Mouse (Mus musculus) megakaryocyte, embryonic 14.5 days (primary cell): ENCODE results near the gene Zbtb16. TPM values are rescaled to one million over a fixed set of nuclear protein-coding genes. Genes with fewer than 3 reads are reported as not detected.

Experiments
- H3K27me3 ChIP-seq: replicated peaks from 2 replicates; pipeline ENCODE3; 2012; ENCODE audit warnings: inconsistent platforms
- H3K36me3 ChIP-seq: replicated peaks from 2 replicates; pipeline ENCODE3; 2012; ENCODE audit warnings: low read length, inconsistent platforms, mixed read lengths
- H3K4me1 ChIP-seq: 2 replicates; pipeline ENCODE4 v1.6.1; 2012; ENCODE audit warnings: inconsistent platforms
- H3K4me3 ChIP-seq: replicated peaks from 2 replicates; pipeline ENCODE3; 2012; ENCODE audit warnings: moderate library complexity, mild to moderate bottlenecking, inconsistent platforms
- H3K9me3 ChIP-seq: 2 replicates; pipeline ENCODE4 v1.6.1; 2012; ENCODE audit warnings: inconsistent platforms
- FLI1 ChIP-seq: IDR thresholded peaks from 2 replicates; pipeline ENCODE4 v1.6.1; 2012; ENCODE audit warnings: low read length, inconsistent platforms, mixed read lengths
- GATA1 ChIP-seq: IDR thresholded peaks from 3 replicates; pipeline ENCODE4 v1.6.1; 2012; ENCODE audit warnings: mixed read lengths, low read length, inconsistent platforms, borderline replicate concordance
- polyA plus RNA-seq: library from polyadenylated mRNA; stranded (reverse); fragments of >175 nt; gene quantifications from 2 replicates; pipeline ENCODE4 v1.2.3, GENCODE M21; 2012; ENCODE audit warnings: low replicate concordance; ENCODE audit not compliant: insufficient read depth

The Zbtb16 gene
- polyA plus RNA-seq, 1 experiment: 1.8 TPM

- no peaks in the 10 kb centered on the region for H3K9me3 ChIP-seq
- H3K4me3 ChIP-seq: no peak overlapping the region
- peaks cover 30% of the 10 kb centered on the region for H3K36me3 ChIP-seq
- TF ChIP-seq GATA1 (no peak), FLI1 (no peak)
- H3K27me3 ChIP-seq: no peaks in the 10 kb centered on the region
- peaks cover 100% of the 10 kb centered on the region for H3K4me1 ChIP-seq
These were observed 16.9 kb downstream of the Zbtb16 start for GRCm38 (mm10) chr9:48819137-48819536.

GRCm38 (mm10) chr9:48817907-48818306, 18.1 kb downstream of the Zbtb16 start:
- peaks cover 100% of the 10 kb centered on the region for H3K4me1 ChIP-seq

GRCm38 (mm10) chr9:48817399-48817793, 18.6 kb downstream of the Zbtb16 start:
- peaks cover 16% of the 10 kb centered on the region for H3K36me3 ChIP-seq

More at GRCm38 (mm10) chr9:48817907-48818306, 18.1 kb downstream of the Zbtb16 start:
- peak overlapping the region; percentile 88 for H3K4me3 ChIP-seq
- TF ChIP-seq GATA1: no peak
- no peak for TF ChIP-seq FLI1
- H3K9me3 ChIP-seq: no peaks in the 10 kb centered on the region
- H3K27me3 ChIP-seq: no peaks in the 10 kb centered on the region
- peaks cover 20% of the 10 kb centered on the region for H3K36me3 ChIP-seq

GRCm38 (mm10) chr9:48816678-48817398, 19.2 kb downstream of the Zbtb16 start:
- Histone ChIP-seq H3K4me3 (peak overlapping the region; percentile 88), H3K27me3 (no peaks in the 10 kb centered on the region), H3K9me3 (no peaks in the 10 kb centered on the region), H3K36me3 (peaks cover 13% of the 10 kb centered on the region), H3K4me1 (peaks cover 100% of the 10 kb centered on the region)
- TF ChIP-seq FLI1 (no peak), GATA1 (no peak)

More at GRCm38 (mm10) chr9:48817399-48817793, 18.6 kb downstream of the Zbtb16 start:
- TF ChIP-seq GATA1: no peak
- TF ChIP-seq FLI1: no peak
- no peaks in the 10 kb centered on the region for H3K9me3 ChIP-seq
- peak overlapping the region; percentile 88 for H3K4me3 ChIP-seq
- no peaks in the 10 kb centered on the region for H3K27me3 ChIP-seq
- H3K4me1 ChIP-seq: peaks cover 100% of the 10 kb centered on the region

- TF ChIP-seq GATA1 (no peak), FLI1 (no peak)
- Histone ChIP-seq H3K9me3 (no peaks in the 10 kb centered on the region), H3K36me3 (peaks cover 16% of the 10 kb centered on the region), H3K27me3 (no peaks in the 10 kb centered on the region), H3K4me3 (peak overlapping the region; percentile 42), H3K4me1 (peaks cover 100% of the 10 kb centered on the region)
These were observed 19.9 kb downstream of the Zbtb16 start for GRCm38 (mm10) chr9:48816157-48816556.

- no peaks in the 10 kb centered on the region for H3K27me3 ChIP-seq
- H3K4me1 ChIP-seq: peaks cover 100% of the 10 kb centered on the region
- H3K9me3 ChIP-seq: no peaks in the 10 kb centered on the region
- TF ChIP-seq FLI1: no peak
- no peak for TF ChIP-seq GATA1
- peak overlapping the region; percentile 86 for H3K4me3 ChIP-seq
- H3K36me3 ChIP-seq: peaks cover 17% of the 10 kb centered on the region
These were observed 21.0 kb downstream of the Zbtb16 start for GRCm38 (mm10) chr9:48814881-48815495.

- TF ChIP-seq GATA1: peak; percentile 96
- no peak for TF ChIP-seq FLI1
- Histone ChIP-seq H3K4me1 (peaks cover 100% of the 10 kb centered on the region), H3K36me3 (peaks cover 13% of the 10 kb centered on the region), H3K9me3 (no peaks in the 10 kb centered on the region), H3K4me3 (peak overlapping the region; percentile 86), H3K27me3 (no peaks in the 10 kb centered on the region)
These were observed 21.8 kb downstream of the Zbtb16 start for GRCm38 (mm10) chr9:48813960-48814880.

GRCm38 (mm10) chr9:48812352-48812751, 23.7 kb downstream of the Zbtb16 start:
- Histone ChIP-seq H3K9me3 (no peaks in the 10 kb centered on the region), H3K27me3 (no peaks in the 10 kb centered on the region), H3K36me3 (peaks cover 25% of the 10 kb centered on the region), H3K4me1 (peaks cover 97% of the 10 kb centered on the region), H3K4me3 (peak overlapping the region; percentile 50)
- TF ChIP-seq GATA1 (no peak), FLI1 (no peak)

GRCm38 (mm10) chr9:48806591-48806990, 29.4 kb downstream of the Zbtb16 start:
- peaks cover 90% of the 10 kb centered on the region for H3K4me1 ChIP-seq
- no peak for TF ChIP-seq GATA1
- TF ChIP-seq FLI1: no peak
- peak overlapping the region; percentile 73 for H3K4me3 ChIP-seq
- no peaks in the 10 kb centered on the region for H3K9me3 ChIP-seq
- peaks cover 28% of the 10 kb centered on the region for H3K36me3 ChIP-seq
- no peaks in the 10 kb centered on the region for H3K27me3 ChIP-seq

GRCm38 (mm10) chr9:48805850-48806249, 30.2 kb downstream of the Zbtb16 start:
- H3K27me3 ChIP-seq: no peaks in the 10 kb centered on the region
- no peaks in the 10 kb centered on the region for H3K9me3 ChIP-seq
- peaks cover 86% of the 10 kb centered on the region for H3K4me1 ChIP-seq
- H3K36me3 ChIP-seq: peaks cover 24% of the 10 kb centered on the region
- TF ChIP-seq FLI1: no peak
- TF ChIP-seq GATA1: no peak
- no peak overlapping the region for H3K4me3 ChIP-seq
